Mouse (Mus musculus): ENCODE results near the gene Fignl1. TPM values are rescaled to one million over a fixed set of nuclear protein-coding genes. Genes with fewer than 3 reads are reported as not detected.

Fignl1 gene
- total RNA-seq (2014; fragmentation: Nextera tagmentation) (59.5 and 80.1 TPM in 2 replicates), total RNA-seq (2017) (89.0 and 110 TPM in 2 replicates)

- ATAC-seq (replicated peaks; ENCODE audit: low FRiP score, low TSS enrichment, poor library complexity, severe bottlenecking) = peak; percentile 88
These were observed at the start of gene Fignl1 for GRCm38 (mm10) chr11:11808820-11809403. Gene Fignl1, minus strand, starts transcription at chr11:11808962.

- ATAC-seq (replicated peaks; ENCODE audit: low FRiP score, low TSS enrichment, poor library complexity, severe bottlenecking) = no peak
These were observed 48.2 kb upstream of the Fignl1 start for GRCm38 (mm10) chr11:11856959-11857358.

GRCm38 (mm10) chr11:11855685-11856131 is 46.9 kb upstream of the Fignl1 start:
- no peak for ATAC-seq (replicated peaks; ENCODE audit: low FRiP score, low TSS enrichment, poor library complexity, severe bottlenecking)

- no peak for ATAC-seq (replicated peaks; ENCODE audit: low FRiP score, low TSS enrichment, poor library complexity, severe bottlenecking)
These were observed 46.4 kb upstream of the Fignl1 start for GRCm38 (mm10) chr11:11855061-11855672.

- ATAC-seq (replicated peaks; ENCODE audit: low FRiP score, low TSS enrichment, poor library complexity, severe bottlenecking) = no peak
These were observed 45.1 kb upstream of the Fignl1 start for GRCm38 (mm10) chr11:11853731-11854461.

GRCm38 (mm10) chr11:11851957-11852505 is 43.3 kb upstream of the Fignl1 start:
- ATAC-seq (replicated peaks; ENCODE audit: low FRiP score, low TSS enrichment, poor library complexity, severe bottlenecking) = no peak

- ATAC-seq (replicated peaks; ENCODE audit: low FRiP score, low TSS enrichment, poor library complexity, severe bottlenecking) = peak; percentile 26; the same call in 1 of the 2 replicates
These were observed 41.9 kb upstream of the Fignl1 start for GRCm38 (mm10) chr11:11850476-11851267.

GRCm38 (mm10) chr11:11849513-11850311 is 41.0 kb upstream of the Fignl1 start:
- no peak for ATAC-seq (replicated peaks; ENCODE audit: low FRiP score, low TSS enrichment, poor library complexity, severe bottlenecking)

- ATAC-seq (replicated peaks; ENCODE audit: low FRiP score, low TSS enrichment, poor library complexity, severe bottlenecking) = no peak
These were observed 39.7 kb upstream of the Fignl1 start for GRCm38 (mm10) chr11:11848467-11848866.

- no peak for ATAC-seq (replicated peaks; ENCODE audit: low FRiP score, low TSS enrichment, poor library complexity, severe bottlenecking)
These were observed 36.3 kb upstream of the Fignl1 start for GRCm38 (mm10) chr11:11845044-11845443.

- ATAC-seq (replicated peaks; ENCODE audit: low FRiP score, low TSS enrichment, poor library complexity, severe bottlenecking) = peak; percentile 48; the same call in 1 of the 2 replicates
These were observed 35.7 kb upstream of the Fignl1 start for GRCm38 (mm10) chr11:11844367-11844971.

- ATAC-seq (replicated peaks; ENCODE audit: low FRiP score, low TSS enrichment, poor library complexity, severe bottlenecking) = peak; percentile 42
These were observed 32.8 kb upstream of the Fignl1 start for GRCm38 (mm10) chr11:11841590-11841989.

- no peak for ATAC-seq (replicated peaks; ENCODE audit: low FRiP score, low TSS enrichment, poor library complexity, severe bottlenecking)
These were observed 32.0 kb upstream of the Fignl1 start for GRCm38 (mm10) chr11:11840746-11841145.

GRCm38 (mm10) chr11:11839874-11840273 is 31.1 kb upstream of the Fignl1 start:
- ATAC-seq (replicated peaks; ENCODE audit: low FRiP score, low TSS enrichment, poor library complexity, severe bottlenecking) = no peak

- no peak for ATAC-seq (replicated peaks; ENCODE audit: low FRiP score, low TSS enrichment, poor library complexity, severe bottlenecking)
These were observed 28.6 kb upstream of the Fignl1 start for GRCm38 (mm10) chr11:11837384-11837783.

GRCm38 (mm10) chr11:11836713-11837370 is 28.1 kb upstream of the Fignl1 start:
- peak; percentile 88 for ATAC-seq (replicated peaks; ENCODE audit: low FRiP score, low TSS enrichment, poor library complexity, severe bottlenecking)

GRCm38 (mm10) chr11:11836262-11836661 is 27.5 kb upstream of the Fignl1 start:
- ATAC-seq (replicated peaks; ENCODE audit: low FRiP score, low TSS enrichment, poor library complexity, severe bottlenecking) = no peak

- no peak for ATAC-seq (replicated peaks; ENCODE audit: low FRiP score, low TSS enrichment, poor library complexity, severe bottlenecking)
These were observed 27.0 kb upstream of the Fignl1 start for GRCm38 (mm10) chr11:11835791-11836190.
